Mouse (Mus musculus) hindbrain, postnatal 0 days (tissue): ENCODE data around the gene Use1. TPM values are rescaled to one million over a fixed set of nuclear protein-coding genes. Genes with fewer than 3 reads are reported as not detected.

ENCODE experiments used
- ATAC-seq: fragments of 200-750 bp; cut with Nextera tagmentation; 2 replicates; pipeline ENCODE4 v1.8.0; 2017; ENCODE audit warnings: mild to moderate bottlenecking, moderate TSS enrichment, moderate library complexity
- DNase-seq: peaks from one replicate; pipeline ENCODE4 v3.0.0-alpha.2; 2015; ENCODE audit warnings: low spot score
- H3K27ac ChIP-seq: fragments of 300-500 bp; sonication (generic); 2 replicates; pipeline ENCODE4 v1.5.1; 2014; ENCODE audit warnings: mild to moderate bottlenecking
- H3K27me3 ChIP-seq: fragments of 300-500 bp; sonication (generic); 2 replicates; pipeline ENCODE4 v1.6.1; 2014; ENCODE audit warnings: low read length, mixed read lengths; ENCODE audit not compliant: insufficient read depth
- H3K36me3 ChIP-seq: fragments of 300-500 bp; sonication (generic); 2 replicates; pipeline ENCODE4 v1.6.1; 2014; ENCODE audit warnings: low read length, mixed read lengths; ENCODE audit not compliant: insufficient read depth
- H3K4me1 ChIP-seq: fragments of 300-500 bp; sonication (generic); 2 replicates; pipeline ENCODE4 v1.6.1; 2014; ENCODE audit warnings: antibody characterized with exemption, low read length, mixed read lengths; ENCODE audit not compliant: insufficient read depth
- H3K4me2 ChIP-seq: fragments of 300-500 bp; sonication (generic); 2 replicates; pipeline ENCODE4 v1.6.1; 2014; ENCODE audit warnings: low read depth, mild to moderate bottlenecking, low read length, moderate library complexity, mixed read lengths
- H3K4me3 ChIP-seq: fragments of 300-500 bp; sonication (generic); 2 replicates; pipeline ENCODE4 v1.5.1; 2014; ENCODE audit warnings: low read length
- H3K9ac ChIP-seq: fragments of 300-500 bp; sonication (generic); replicated peaks from 2 replicates; pipeline ENCODE4 v1.6.1; 2014; ENCODE audit warnings: mild to moderate bottlenecking, low read length, moderate library complexity, mixed read lengths
- H3K9me3 ChIP-seq: fragments of 300-500 bp; sonication (generic); 2 replicates; pipeline ENCODE4 v1.6.1; 2016; ENCODE audit warnings: low read length, mixed read lengths
- CTCF ChIP-seq: IDR thresholded peaks from 2 replicates; pipeline ENCODE4 v1.5.1; 2016; ENCODE audit warnings: antibody characterized with exemption, control low read depth, low read depth
- WGBS: fragments of 180-500 bp; shearing (Covaris S2); extraction: QIAGEN DNeasy Blood & Tissue Kit; methylation state at CpG from one replicate; pipeline ENCODE4 v1.1.7; 2014; 5-methylcytosine and 5-hydroxymethylcytosine counted together
- polyA plus RNA-seq: library from polyadenylated mRNA; unstranded; fragments of >200 nt; fragmentation: Nextera tagmentation; extraction: Ambion mirVana; gene quantifications from 2 replicates; pipeline ENCODE4 v1.2.1, GENCODE M21; 2015
- total RNA-seq: library from RNA; depleted of rRNA; stranded (reverse); fragments of >200 nt; gene quantifications from 2 replicates; pipeline ENCODE4 v1.2.3, GENCODE M21; 2014

The Use1 gene
- total and polyA plus RNA-seq, 2 experiments from 2014 or later: 119 to 123 TPM

DNA sequence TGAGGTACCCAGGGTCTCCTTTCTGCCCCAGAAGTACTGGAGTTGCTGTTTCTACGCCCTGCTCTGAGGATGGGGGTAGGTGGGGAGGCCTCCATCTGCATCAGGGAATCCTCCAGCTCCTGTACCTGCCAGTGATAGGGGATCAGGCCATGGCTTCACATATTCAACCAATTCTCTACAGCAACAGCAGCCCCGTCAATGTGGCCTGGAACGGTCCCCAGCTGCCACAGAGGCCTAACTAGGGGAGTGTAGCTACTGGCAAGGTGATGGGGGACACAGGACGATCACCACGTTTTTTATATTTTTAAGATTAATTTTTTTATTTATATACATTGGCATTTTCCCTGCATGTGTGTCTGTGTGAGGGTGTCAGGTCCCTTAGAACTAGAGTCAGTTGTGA, 25.7 kb downstream of the Use1 start:
- H3K9ac ChIP-seq: no peak overlapping the region
- no peaks in the 10 kb centered on the region for H3K27me3 ChIP-seq
- WGBS: 74% methylated on average over 5 of the region's 5 CpGs
- H3K4me3 ChIP-seq: no peak overlapping the region
- ATAC-seq (no peak), DNase-seq (no peak)
- H3K4me1 ChIP-seq: peaks cover 6% of the 10 kb centered on the region
- no peak overlapping the region for H3K27ac ChIP-seq
- no peaks in the 10 kb centered on the region for H3K9me3 ChIP-seq
- H3K4me2 ChIP-seq: no peak overlapping the region
- H3K36me3 ChIP-seq: no peaks in the 10 kb centered on the region
- no peak for TF ChIP-seq CTCF

DNA sequence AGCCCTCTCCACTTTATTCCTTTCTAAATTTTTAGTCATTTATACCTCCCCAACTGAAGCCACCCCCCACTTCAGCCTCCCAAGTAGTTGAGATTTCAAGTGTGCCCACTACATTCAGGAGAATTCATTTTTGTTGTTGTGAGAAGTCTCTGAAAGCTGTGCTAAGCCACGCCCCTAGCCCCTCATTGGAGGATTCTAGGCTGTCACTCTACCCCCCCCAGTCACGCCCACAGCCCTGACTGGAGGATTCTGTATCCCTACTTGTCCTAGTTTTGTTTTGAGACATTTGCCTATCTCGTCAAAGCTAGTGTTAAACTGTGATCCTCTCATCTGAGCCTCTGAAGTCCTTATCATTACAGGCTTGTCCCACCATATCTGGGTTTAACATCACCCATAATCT, 26.2 kb downstream of the Use1 start:
- Histone ChIP-seq H3K36me3 (no peaks in the 10 kb centered on the region), H3K27me3 (no peaks in the 10 kb centered on the region), H3K27ac (no peak overlapping the region), H3K4me3 (no peak overlapping the region), H3K4me1 (peaks cover 10% of the 10 kb centered on the region), H3K9me3 (no peaks in the 10 kb centered on the region), H3K4me2 (no peak overlapping the region), H3K9ac (no peak overlapping the region)
- DNase-seq (peak; percentile 37), ATAC-seq (no peak)
- 16% methylated on average over 3 of the region's 3 CpGs for WGBS
- TF ChIP-seq CTCF: no peak

DNA sequence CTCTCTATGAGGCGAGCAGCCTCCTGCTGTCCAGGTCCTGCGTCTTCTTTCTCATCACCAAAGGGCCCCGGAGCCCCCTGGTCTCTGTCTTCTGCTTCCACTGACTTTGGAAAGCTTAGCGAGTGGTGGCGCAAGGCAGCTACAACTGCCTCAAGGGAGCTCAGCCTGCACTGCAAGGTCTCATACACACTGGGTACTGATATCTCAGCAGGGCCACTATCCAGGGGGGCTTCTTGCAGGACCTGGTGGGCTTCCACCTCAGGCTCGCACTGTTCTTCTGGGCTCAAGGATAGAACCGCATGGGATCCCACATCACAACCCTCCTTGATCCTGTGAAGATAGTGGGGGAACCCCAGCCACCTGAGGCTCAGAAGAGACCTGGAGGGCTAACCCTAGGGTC, 27.8 kb downstream of the Use1 start:
- H3K36me3 ChIP-seq: 0 out of 2 replicates have a peak, but pooled peaks cover 2% of the 10 kb centered on the region
- H3K9ac ChIP-seq: no peak overlapping the region
- TF ChIP-seq CTCF: no peak
- DNase-seq: no peak
- WGBS: 81% methylated on average over 7 of the region's 7 CpGs
- ATAC-seq: no peak
- no peak overlapping the region for H3K4me3 ChIP-seq
- H3K9me3 ChIP-seq: no peaks in the 10 kb centered on the region
- H3K27me3 ChIP-seq: no peaks in the 10 kb centered on the region
- peak overlapping the region; percentile 29 for H3K4me2 ChIP-seq
- H3K4me1 ChIP-seq: peaks cover 10% of the 10 kb centered on the region
- no peak overlapping the region for H3K27ac ChIP-seq

DNA sequence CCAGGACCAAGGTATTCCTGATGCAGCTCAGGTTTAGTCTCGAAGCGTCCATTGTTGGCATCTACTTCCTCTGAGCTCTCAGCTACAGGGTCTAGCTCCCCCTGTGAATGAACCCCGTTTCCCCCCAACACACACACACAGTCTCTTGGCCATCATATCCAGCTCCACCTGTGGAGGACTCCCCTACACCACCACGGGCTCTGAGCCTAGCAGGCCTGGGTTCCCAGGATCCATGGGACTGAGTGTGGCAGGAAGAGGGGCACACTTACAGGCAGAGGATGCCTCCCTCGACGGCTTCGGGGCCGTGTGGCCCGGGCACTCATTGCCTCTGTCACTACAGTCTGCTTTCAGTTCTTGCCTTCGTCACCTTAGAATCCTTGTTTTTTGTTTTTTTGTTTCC, 28.4 kb downstream of the Use1 start:
- Histone ChIP-seq H3K4me2 (peak overlapping the region; percentile 29), H3K4me1 (peaks cover 10% of the 10 kb centered on the region), H3K9ac (no peak overlapping the region), H3K27ac (no peak overlapping the region), H3K9me3 (no peaks in the 10 kb centered on the region), H3K36me3 (0 out of 2 replicates have a peak, but pooled peaks cover 4% of the 10 kb centered on the region), H3K27me3 (no peaks in the 10 kb centered on the region), H3K4me3 (no peak overlapping the region)
- 83% methylated on average over 10 of the region's 10 CpGs for WGBS
- TF ChIP-seq CTCF: no peak
- ATAC-seq (no peak), DNase-seq (no peak)

DNA sequence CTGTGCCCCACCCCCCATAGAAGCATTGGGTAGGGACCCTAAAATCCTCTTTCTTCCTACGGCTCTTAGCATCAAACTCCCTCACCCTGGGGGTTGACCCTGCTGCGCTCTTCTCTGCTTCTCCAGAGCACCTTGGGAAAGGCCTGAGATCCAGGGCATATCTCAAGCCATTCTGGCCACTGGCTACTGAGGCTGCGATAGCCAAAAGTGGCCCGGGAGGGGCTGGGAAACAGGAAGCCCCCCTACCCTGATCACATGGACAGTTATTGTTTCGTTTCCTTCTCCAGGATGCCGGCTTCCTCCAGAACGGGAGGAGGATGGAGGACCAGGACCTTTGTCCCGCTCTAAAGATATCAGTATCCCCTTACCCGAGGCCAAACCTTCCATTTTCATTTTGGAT, 29.0 kb downstream of the Use1 start, which contains the start of gene Ushbp1:
TSS of gene Ushbp1 (minus strand) at position 174 of the 400 bp plus-strand sequence.
- Histone ChIP-seq H3K36me3 (0 out of 2 replicates have a peak, but pooled peaks cover 4% of the 10 kb centered on the region), H3K4me2 (peak within 1 kb of the TSS; percentile 92), H3K27ac (peak within 1 kb of the TSS; percentile 42), H3K27me3 (no peaks in the 10 kb centered on the region), H3K9me3 (no peaks in the 10 kb centered on the region), H3K4me3 (peak within 1 kb of the TSS; percentile 67), H3K9ac (peak within 1 kb of the TSS; percentile 67; the same call in 1 of the 2 replicates), H3K4me1 (peaks cover 10% of the 10 kb centered on the region)
- DNase-seq (no peak), ATAC-seq (no peak)
- 87% methylated on average over 9 of the region's 9 CpGs for WGBS
- no peak for TF ChIP-seq CTCF

DNA sequence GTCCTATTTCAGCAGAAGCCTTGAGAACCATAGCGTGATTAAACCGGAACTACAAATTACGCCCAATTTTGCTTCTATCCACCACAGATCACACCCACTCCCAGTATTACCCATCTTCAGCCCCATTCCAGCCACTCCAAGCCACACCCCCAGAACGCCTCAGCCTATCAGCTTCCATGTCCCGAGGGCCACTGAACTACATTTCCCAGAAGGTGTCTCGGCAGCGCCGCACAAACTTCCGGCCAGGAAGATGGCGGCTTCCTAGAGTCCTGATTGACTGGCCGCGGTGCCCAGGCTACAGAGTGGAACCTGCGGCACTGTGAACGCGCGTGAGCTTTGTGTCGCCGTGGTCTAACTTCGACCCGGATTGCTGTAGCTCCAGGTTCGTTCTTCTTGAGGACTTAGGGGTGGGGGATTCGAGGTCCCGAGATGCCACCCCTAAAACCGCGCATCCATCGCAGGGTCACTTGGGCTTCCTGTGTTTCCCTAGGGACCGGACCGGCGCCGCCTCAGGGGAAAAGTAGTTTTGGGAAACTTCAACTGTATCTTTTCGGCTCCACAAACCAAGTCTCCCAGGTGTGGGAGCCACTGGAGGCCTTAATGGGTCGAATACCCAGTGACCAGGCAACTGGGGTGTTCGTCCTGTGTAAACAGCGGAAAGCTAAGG, 30.1 kb downstream of the Use1 start, which contains the start of gene Babam1:
TSS of gene Babam1 (plus strand) at position 223 of the 667 bp plus-strand sequence.
- WGBS: under 1% methylated on average over 34 of the region's 34 CpGs
- peak; percentile 98 for ATAC-seq

DNA sequence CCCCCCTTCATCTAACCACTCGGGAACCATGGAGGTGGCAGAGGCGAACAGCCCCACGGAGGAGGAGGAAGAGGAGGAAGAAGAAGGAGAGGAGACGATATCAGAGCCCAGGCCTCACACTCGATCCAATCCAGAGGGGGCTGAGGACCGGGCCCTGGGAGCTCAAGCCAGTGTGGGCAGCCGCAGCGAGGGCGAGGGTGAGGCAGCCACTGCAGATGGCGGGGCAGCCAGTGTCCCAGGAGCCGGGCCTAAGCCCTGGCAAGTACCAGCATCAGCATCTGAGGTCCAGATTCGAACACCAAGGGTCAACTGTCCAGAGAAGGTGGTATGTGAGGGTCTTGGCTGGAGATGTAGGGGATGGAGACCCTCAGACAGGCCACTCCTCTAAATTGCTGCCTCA, 31.1 kb downstream of the Use1 start:
- 87% methylated on average over 12 of the region's 12 CpGs for WGBS
- Histone ChIP-seq H3K36me3 (0 out of 2 replicates have a peak, but pooled peaks cover 4% of the 10 kb centered on the region), H3K9ac (peak overlapping the region; percentile 67; the same call in 1 of the 2 replicates), H3K4me2 (peak overlapping the region; percentile 92), H3K4me1 (peaks cover 10% of the 10 kb centered on the region), H3K27me3 (no peaks in the 10 kb centered on the region), H3K27ac (no peak overlapping the region), H3K4me3 (peak overlapping the region; percentile 67), H3K9me3 (no peaks in the 10 kb centered on the region)
- ATAC-seq (no peak), DNase-seq (no peak)
- no peak for TF ChIP-seq CTCF

More for the DNA sequence above, 30.1 kb downstream of the Use1 start, which contains the start of gene Babam1:
- Histone ChIP-seq H3K27me3 (no peaks in the 10 kb centered on the region), H3K27ac (peak within 1 kb of the TSS; percentile 48), H3K4me2 (peak within 1 kb of the TSS; percentile 92), H3K9me3 (no peaks in the 10 kb centered on the region), H3K9ac (peak within 1 kb of the TSS; percentile 67), H3K4me1 (peaks cover 10% of the 10 kb centered on the region), H3K36me3 (0 out of 2 replicates have a peak, but pooled peaks cover 4% of the 10 kb centered on the region), H3K4me3 (peak within 1 kb of the TSS; percentile 67)
- DNase-seq: peak; percentile 98
- TF ChIP-seq CTCF: peak; percentile 13; the same call in 1 of the 2 replicates
